Mouse (Mus musculus): ENCODE measurements around the gene Cdc20b.

DNA sequence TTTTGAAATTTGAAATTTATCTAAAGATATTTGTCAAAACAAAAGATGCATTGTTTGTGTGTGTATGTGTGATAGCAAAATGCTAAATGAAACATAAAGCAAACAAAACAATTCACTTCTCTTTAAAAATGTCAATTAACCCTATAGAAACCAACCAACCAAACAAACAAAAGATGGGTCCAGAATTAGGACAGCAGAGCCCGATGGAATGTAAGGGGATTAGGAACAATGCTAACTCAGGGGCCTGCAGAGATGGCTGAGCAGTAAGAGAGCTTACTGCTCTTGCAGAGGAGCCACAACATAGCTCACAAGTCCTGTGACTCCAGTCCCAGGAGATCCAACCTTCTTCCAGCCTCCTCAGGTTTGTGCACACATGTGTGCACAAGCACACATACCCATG lies 47.2 kb downstream of the Cdc20b start:
- TF ChIP-seq ZNF384 (IDR thresholded peaks at IDR 0.05; ENCODE audit: low read depth, low read length), result no peak
- no peak for TF ChIP-seq MAFK (IDR thresholded peaks at IDR 0.05; ENCODE audit: insufficient read depth, low read depth, low read length)
